Mouse (Mus musculus) liver, postnatal 0 days (tissue): Measurements from ENCODE around the gene Kcnk7.

Source experiments
- CTCF ChIP-seq: sonication (generic); IDR thresholded peaks from 2 replicates; pipeline ENCODE4 v1.5.1; 2016; ENCODE audit warnings: antibody characterized with exemption, low read depth
- EP300 ChIP-seq: IDR thresholded peaks from 2 replicates; pipeline ENCODE4 v1.6.1; 2016; ENCODE audit warnings: antibody characterized with exemption, low read depth, mild to moderate bottlenecking

- TF ChIP-seq CTCF (no peak), EP300 (peak; percentile 82)
Observed at GRCm38 (mm10) chr19:5665465-5665864, 38.7 kb upstream of the Kcnk7 start.
